Mouse (Mus musculus): Measurements from ENCODE around the gene Tmco1. TPM values are rescaled to one million over a fixed set of nuclear protein-coding genes. Genes with fewer than 3 reads are reported as not detected.
A peak's percentile ranks its signal among the peaks of the same experiment; 100 is the strongest.

The Tmco1 gene
- polyA plus RNA-seq, 1 experiment from 2014 or later, result 69.9 TPM

DNA sequence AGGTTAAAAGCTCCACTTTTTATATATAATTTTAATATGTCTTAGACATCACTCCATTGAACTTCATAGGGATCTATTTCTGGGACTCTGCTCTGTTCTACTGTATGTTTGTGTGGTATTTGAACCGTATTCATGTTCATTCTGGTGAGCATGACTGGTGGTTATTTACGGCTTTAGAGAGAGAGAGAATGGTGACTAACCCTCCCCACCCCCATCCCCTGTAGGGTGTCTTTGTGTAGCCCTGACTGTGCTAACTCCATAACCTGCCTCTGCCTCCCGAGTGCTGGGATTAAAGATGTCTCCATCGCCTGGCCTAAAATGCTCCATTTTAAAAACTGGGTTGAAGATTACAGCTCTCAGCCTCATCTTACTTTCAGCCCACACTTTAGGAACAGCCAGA is 52.1 kb downstream of the Tmco1 start:
- Histone ChIP-seq H3K4me2 (no peak overlapping the region), H3K9me3 (no peaks in the 10 kb centered on the region), H3K27ac (replicated peaks) (no peak overlapping the region), H3K4me1 (0 out of 2 replicates have a peak, but pooled peaks cover 3% of the 10 kb centered on the region), H3K27me3 (replicated peaks) (no peaks in the 10 kb centered on the region), H3K9ac (no peak overlapping the region), H3K36me3 (peaks cover 60% of the 10 kb centered on the region), H3K4me3 (no peak overlapping the region)
- WGBS, result 82% methylated on average over 4 of the region's 4 CpGs
- ATAC-seq (ENCODE audit: extremely low read depth, insufficient number of reproducible peaks, low FRiP score, low TSS enrichment), result no peak

DNA sequence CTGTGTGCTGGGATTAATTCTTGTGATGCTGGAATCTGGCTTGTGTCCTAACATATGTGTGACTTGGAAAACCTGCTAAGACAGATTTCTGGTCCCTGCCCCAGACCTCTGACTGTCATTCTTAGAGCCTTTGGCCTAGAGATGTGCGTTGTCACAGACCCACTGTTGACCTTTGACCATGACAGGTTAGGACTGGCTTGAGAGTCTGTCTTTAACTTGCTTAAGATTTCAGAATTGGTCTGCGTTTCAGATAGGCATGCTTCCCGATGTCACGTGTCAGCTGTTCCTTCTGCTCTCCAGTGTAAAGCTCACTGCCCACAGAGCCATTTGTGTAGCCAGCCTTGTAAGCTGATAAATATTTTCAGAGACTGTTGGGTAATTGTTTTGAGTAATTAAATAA is 54.6 kb downstream of the Tmco1 start:
- Histone ChIP-seq H3K4me3 (no peak overlapping the region), H3K27me3 (replicated peaks) (no peaks in the 10 kb centered on the region), H3K9me3 (no peaks in the 10 kb centered on the region), H3K4me2 (no peak overlapping the region), H3K36me3 (peaks cover 61% of the 10 kb centered on the region), H3K9ac (no peak overlapping the region), H3K27ac (replicated peaks) (no peak overlapping the region), H3K4me1 (0 out of 2 replicates have a peak, but pooled peaks cover 3% of the 10 kb centered on the region)
- ATAC-seq (ENCODE audit: extremely low read depth, insufficient number of reproducible peaks, low FRiP score, low TSS enrichment), result no peak
- 81% methylated on average over 4 of the region's 4 CpGs for WGBS

DNA sequence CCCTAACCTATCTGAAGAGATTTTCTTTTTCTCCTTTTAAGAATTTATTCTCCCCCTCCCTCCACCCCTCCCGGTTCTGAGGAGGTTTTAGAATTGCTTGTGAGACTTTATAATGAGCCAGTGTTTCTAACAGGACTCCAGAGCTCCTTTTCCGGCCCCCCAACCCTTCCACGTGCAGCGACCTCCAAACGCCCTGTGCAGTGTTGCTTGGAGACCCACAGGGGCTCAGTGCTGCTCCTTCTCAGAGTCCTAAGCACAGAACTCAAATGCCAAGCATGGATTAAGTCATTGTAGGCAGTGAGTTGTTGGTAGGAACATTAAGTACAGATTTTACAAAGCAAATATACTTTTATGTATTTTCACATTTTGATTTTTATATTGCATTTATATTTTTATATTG is 55.1 kb downstream of the Tmco1 start:
- H3K4me2 ChIP-seq, result no peak overlapping the region
- no peak overlapping the region for H3K9ac ChIP-seq
- H3K27me3 ChIP-seq (replicated peaks), result no peaks in the 10 kb centered on the region
- ATAC-seq (ENCODE audit: extremely low read depth, insufficient number of reproducible peaks, low FRiP score, low TSS enrichment), result no peak
- no peak overlapping the region for H3K27ac ChIP-seq (replicated peaks)
- no peak overlapping the region for H3K4me3 ChIP-seq
- 57% methylated on average over 5 of the region's 5 CpGs for WGBS
- H3K4me1 ChIP-seq, result 0 out of 2 replicates have a peak, but pooled peaks cover 3% of the 10 kb centered on the region
- peaks cover 60% of the 10 kb centered on the region for H3K36me3 ChIP-seq
- no peaks in the 10 kb centered on the region for H3K9me3 ChIP-seq

DNA sequence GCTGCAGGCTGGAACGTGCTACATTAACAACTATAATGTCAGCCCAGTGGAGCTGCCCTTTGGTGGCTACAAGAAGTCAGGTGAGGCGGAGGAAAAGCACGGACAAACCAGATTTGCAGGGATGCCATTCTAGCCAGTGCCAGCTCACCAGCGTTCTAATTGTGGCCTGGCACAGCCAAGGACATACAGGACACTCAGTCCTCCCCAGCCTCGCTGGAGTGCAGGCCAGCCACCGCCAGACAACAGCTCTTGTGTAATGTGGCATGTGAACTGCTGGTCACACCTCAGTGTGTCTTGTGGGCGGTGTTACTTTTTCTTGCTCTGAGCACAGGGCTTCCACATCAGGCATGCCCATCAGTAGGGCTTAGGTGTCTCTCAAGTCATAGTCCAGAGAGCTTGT is 57.6 kb downstream of the Tmco1 start:
- no peak overlapping the region for H3K4me2 ChIP-seq
- no peak for ATAC-seq (ENCODE audit: extremely low read depth, insufficient number of reproducible peaks, low FRiP score, low TSS enrichment)
- no peak overlapping the region for H3K9ac ChIP-seq
- H3K9me3 ChIP-seq, result no peaks in the 10 kb centered on the region
- 70% methylated on average over 7 of the region's 7 CpGs for WGBS
- peaks cover 61% of the 10 kb centered on the region for H3K36me3 ChIP-seq
- no peak overlapping the region for H3K4me3 ChIP-seq
- peak overlapping the region; percentile 28; the same call in 1 of the 2 replicates for H3K27ac ChIP-seq (replicated peaks)
- 0 out of 2 replicates have a peak, but pooled peaks cover 3% of the 10 kb centered on the region for H3K4me1 ChIP-seq
- no peaks in the 10 kb centered on the region for H3K27me3 ChIP-seq (replicated peaks)

DNA sequence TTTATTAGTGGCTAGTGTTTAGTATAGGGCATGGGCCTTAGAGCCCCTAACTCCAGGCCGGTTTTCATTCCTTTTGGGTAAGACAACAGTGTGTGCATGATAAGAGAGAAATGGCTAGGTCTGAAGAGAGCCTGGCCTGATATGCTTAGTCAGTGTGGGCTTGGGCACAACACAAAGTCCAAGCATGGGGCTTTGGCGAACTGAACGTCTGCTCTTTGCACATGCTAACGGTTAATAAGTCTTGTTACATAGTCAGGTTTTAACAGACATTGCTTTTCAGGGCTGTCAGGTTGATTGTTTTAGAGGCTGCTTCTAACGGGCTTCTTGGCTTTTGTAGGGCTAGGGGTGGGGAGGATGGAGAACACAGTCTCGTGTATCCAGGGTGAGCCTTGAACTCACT is 58.4 kb downstream of the Tmco1 start:
- ATAC-seq (ENCODE audit: extremely low read depth, insufficient number of reproducible peaks, low FRiP score, low TSS enrichment), result no peak
- Histone ChIP-seq H3K4me3 (no peak overlapping the region), H3K4me2 (no peak overlapping the region), H3K27me3 (replicated peaks) (no peaks in the 10 kb centered on the region), H3K36me3 (peaks cover 57% of the 10 kb centered on the region), H3K27ac (replicated peaks) (no peak overlapping the region), H3K9ac (no peak overlapping the region), H3K4me1 (0 out of 2 replicates have a peak, but pooled peaks cover 3% of the 10 kb centered on the region), H3K9me3 (no peaks in the 10 kb centered on the region)
- 87% methylated on average over 6 of the region's 6 CpGs for WGBS

DNA sequence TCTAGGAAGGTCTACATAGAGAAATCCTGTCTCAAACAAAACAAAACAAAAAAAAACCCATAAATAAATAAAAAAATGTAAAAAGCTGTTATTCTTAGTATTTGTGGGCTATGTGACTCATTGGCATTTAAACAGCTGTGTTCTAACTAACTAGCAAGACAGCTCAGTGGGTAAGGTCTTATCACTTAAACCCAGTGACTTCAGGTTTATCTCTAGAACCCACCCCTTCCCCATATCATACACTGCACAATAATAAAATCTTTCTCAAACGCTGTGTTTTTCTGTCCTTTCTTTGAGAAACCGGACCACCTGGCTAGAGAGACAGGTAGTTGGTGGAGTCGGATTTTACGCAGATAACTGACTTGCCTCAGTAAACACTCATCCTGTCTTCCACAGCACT is 59.8 kb downstream of the Tmco1 start:
- Histone ChIP-seq H3K36me3 (peaks cover 69% of the 10 kb centered on the region), H3K27ac (replicated peaks) (no peak overlapping the region), H3K27me3 (replicated peaks) (no peaks in the 10 kb centered on the region), H3K9ac (no peak overlapping the region), H3K4me1 (0 out of 2 replicates have a peak, but pooled peaks cover 3% of the 10 kb centered on the region), H3K4me3 (no peak overlapping the region), H3K4me2 (no peak overlapping the region), H3K9me3 (no peaks in the 10 kb centered on the region)
- ATAC-seq (ENCODE audit: extremely low read depth, insufficient number of reproducible peaks, low FRiP score, low TSS enrichment), result no peak
- WGBS, result 74% methylated on average over 4 of the region's 4 CpGs

DNA sequence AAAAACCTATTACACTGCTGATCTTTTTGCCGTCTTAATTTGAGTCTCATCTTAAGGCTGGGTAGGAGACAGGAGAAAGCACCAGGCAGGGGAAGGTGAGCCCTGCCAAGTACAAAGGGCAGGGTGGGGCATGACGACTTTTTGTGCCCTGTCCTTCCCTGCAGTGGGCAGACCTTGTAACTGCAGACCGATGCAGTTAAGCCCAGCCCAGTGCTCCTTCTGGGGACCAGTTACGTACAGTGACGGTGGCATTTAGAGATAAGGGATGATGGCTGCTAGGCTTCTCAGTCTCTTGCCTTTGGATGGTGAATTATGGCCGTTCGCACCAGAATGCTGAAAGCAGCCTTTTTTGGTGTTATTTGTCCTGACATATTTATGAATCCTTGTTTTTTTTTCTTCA is 60.3 kb downstream of the Tmco1 start:
- no peaks in the 10 kb centered on the region for H3K27me3 ChIP-seq (replicated peaks)
- H3K4me1 ChIP-seq, result no peaks in the 10 kb centered on the region
- no peak for ATAC-seq (ENCODE audit: extremely low read depth, insufficient number of reproducible peaks, low FRiP score, low TSS enrichment)
- H3K27ac ChIP-seq (replicated peaks), result no peak overlapping the region
- peaks cover 72% of the 10 kb centered on the region for H3K36me3 ChIP-seq
- H3K9ac ChIP-seq, result no peak overlapping the region
- 57% methylated on average over 7 of the region's 7 CpGs for WGBS
- no peak overlapping the region for H3K4me3 ChIP-seq
- H3K9me3 ChIP-seq, result no peaks in the 10 kb centered on the region
- H3K4me2 ChIP-seq, result no peak overlapping the region

DNA sequence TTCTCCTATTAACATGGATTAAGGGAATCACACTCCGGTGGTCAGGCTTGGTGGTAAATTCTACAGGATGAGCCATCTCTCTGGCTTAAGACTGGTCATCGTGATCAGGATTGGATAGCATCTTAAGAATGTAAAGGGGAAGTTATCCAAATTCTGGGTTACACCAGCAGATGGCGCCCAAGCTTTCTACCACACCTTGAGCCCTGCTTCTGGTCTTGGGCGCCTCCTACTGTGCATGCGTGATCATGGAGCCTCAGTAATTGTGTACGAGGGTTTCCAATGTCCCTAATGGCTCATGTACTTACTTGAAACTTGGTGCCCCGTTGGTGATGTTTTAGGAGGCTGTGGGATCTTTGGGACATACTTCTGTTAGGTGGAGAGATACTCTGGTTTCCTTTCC is 61.7 kb downstream of the Tmco1 start:
- no peak; the same call in 1 of the 2 replicates for ATAC-seq (ENCODE audit: extremely low read depth, insufficient number of reproducible peaks, low FRiP score, low TSS enrichment)
- Histone ChIP-seq H3K9me3 (no peaks in the 10 kb centered on the region), H3K9ac (no peak overlapping the region), H3K27me3 (replicated peaks) (no peaks in the 10 kb centered on the region), H3K4me2 (no peak overlapping the region), H3K36me3 (peaks cover 68% of the 10 kb centered on the region), H3K4me1 (peaks cover 7% of the 10 kb centered on the region; the same call in 1 of the 2 replicates), H3K27ac (replicated peaks) (no peak overlapping the region), H3K4me3 (no peak overlapping the region)
- WGBS, result 10% methylated on average over 7 of the region's 7 CpGs

DNA sequence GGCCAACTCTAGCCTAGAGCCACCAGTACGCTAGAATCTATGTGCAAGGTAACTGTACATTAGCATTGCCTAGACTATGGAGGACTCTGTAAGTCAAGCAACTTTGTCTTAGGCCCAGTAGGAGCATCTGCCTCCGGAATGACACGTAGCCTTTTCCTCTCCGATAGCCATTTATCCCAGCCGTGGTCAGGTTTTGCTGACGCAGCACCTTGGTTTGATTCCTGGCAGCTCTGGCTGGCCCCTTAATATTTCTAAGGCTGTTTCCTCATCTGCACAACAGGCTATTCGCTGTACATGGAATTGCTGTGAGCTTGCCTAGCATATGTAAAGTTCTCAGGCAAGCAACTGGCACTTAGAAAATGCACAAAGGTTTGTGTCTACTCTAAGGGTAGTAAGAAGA is 64.6 kb downstream of the Tmco1 start:
- Histone ChIP-seq H3K4me1 (peaks cover 7% of the 10 kb centered on the region; the same call in 1 of the 2 replicates), H3K27me3 (replicated peaks) (no peaks in the 10 kb centered on the region), H3K9me3 (no peaks in the 10 kb centered on the region), H3K36me3 (peaks cover 63% of the 10 kb centered on the region), H3K4me3 (no peak overlapping the region), H3K4me2 (no peak overlapping the region), H3K9ac (no peak overlapping the region), H3K27ac (replicated peaks) (no peak overlapping the region)
- WGBS, result 84% methylated on average over 7 of the region's 7 CpGs
- no peak for ATAC-seq (ENCODE audit: extremely low read depth, insufficient number of reproducible peaks, low FRiP score, low TSS enrichment)

DNA sequence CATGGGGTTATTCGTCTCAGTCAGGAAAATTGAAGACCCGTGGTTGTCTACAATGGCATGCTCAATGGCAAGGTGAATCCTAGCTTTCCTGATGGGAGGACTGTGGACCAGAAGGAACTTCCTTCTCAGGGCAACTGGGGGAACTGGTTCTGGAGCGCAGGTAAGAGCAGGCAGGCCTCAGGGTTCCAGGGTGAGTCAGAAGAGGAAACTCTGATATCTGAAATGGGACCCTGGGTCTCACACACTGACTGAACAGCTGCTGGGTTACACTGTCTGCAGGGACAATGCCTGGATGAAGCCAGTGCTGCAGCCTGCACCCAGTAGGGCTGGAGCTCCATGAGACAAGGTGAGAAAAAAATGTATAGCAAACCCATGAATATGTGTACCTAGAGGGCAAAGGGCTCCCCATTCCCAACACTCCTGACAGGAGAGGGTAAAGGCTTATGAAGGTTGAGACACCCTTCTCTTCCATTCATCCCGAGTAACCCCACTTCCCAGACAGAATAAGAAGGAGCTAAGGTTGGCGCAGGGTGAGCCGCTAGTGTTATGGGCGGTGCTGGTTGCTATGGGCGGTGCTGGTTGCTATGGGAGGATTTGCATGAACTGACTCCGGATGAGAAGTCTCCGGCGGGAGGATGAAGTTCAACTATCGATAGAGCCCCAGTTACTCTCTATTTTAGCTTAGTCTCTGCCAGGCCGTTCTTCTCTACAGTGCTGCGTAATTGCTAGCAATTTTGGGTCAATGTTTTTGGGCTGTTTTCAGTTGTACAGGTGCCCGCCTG is 66.0 kb downstream of the Tmco1 start:
- ATAC-seq (ENCODE audit: extremely low read depth, insufficient number of reproducible peaks, low FRiP score, low TSS enrichment), result 0 out of 2 replicates have a peak, but pooled peaks have one; percentile 14
- H3K27ac ChIP-seq (replicated peaks), result no peak overlapping the region
- no peaks in the 10 kb centered on the region for H3K9me3 ChIP-seq
- no peaks in the 10 kb centered on the region for H3K27me3 ChIP-seq (replicated peaks)
- WGBS, result 26% methylated on average over 15 of the region's 15 CpGs
- H3K4me2 ChIP-seq, result 0 out of 2 replicates have a peak overlapping the region, but pooled peaks have one; percentile 20
- 0 out of 2 replicates have a peak overlapping the region, but pooled peaks have one; percentile 24 for H3K9ac ChIP-seq
- H3K4me1 ChIP-seq, result peaks cover 7% of the 10 kb centered on the region; the same call in 1 of the 2 replicates
- H3K4me3 ChIP-seq, result no peak overlapping the region
- H3K36me3 ChIP-seq, result peaks cover 54% of the 10 kb centered on the region

DNA sequence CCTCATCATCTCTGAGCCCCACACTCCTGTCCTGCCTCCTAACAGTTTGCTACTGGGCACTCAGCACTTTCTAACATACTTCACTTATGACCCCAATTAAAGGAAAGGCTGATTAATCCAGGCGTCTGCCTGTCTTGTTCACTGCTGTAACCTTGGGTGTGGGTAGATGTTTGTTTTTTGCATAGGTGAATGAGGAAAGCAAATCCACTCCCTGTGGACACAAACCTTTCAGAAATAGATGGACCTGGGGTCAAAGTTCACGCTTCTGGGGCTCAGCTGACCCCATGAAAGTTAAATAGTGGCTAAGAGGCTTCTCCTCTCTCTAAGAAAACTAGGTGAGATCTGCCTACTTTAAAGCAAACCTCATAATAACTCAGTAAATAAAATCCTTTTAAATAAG is 66.8 kb downstream of the Tmco1 start:
- 0 out of 2 replicates have a peak overlapping the region, but pooled peaks have one; percentile 24 for H3K9ac ChIP-seq
- 0 out of 2 replicates have a peak overlapping the region, but pooled peaks have one; percentile 20 for H3K4me2 ChIP-seq
- WGBS, result 74% methylated on average over 2 of the region's 2 CpGs
- H3K4me3 ChIP-seq, result no peak overlapping the region
- ATAC-seq (ENCODE audit: extremely low read depth, insufficient number of reproducible peaks, low FRiP score, low TSS enrichment), result no peak
- peaks cover 7% of the 10 kb centered on the region for H3K4me1 ChIP-seq
- no peaks in the 10 kb centered on the region for H3K27me3 ChIP-seq (replicated peaks)
- H3K36me3 ChIP-seq, result peaks cover 51% of the 10 kb centered on the region
- H3K27ac ChIP-seq (replicated peaks), result no peak overlapping the region
- H3K9me3 ChIP-seq, result no peaks in the 10 kb centered on the region

DNA sequence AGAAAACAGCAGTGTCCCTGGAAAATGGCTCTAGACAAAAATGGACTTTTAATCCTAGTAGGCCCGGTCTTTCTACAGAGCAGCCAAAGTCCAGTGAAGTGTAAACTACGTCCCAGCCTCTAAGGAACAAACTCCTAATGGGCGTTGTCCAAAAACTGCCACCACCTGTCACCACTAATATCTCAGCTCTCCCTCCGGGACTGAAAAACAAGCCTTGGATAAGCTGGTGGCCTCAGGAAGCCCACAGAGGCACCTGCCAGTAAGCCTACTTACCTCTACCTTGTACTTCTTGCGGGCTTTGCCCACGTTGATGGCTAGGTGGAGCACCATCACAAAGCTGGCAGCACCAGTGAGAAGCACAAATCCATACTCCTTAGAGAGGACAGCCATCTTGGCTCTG is 69.8 kb downstream of the Tmco1 start:
- Histone ChIP-seq H3K36me3 (peaks cover 31% of the 10 kb centered on the region), H3K4me3 (no peak overlapping the region), H3K4me2 (no peak overlapping the region), H3K27ac (replicated peaks) (no peak overlapping the region), H3K4me1 (peaks cover 16% of the 10 kb centered on the region), H3K27me3 (replicated peaks) (no peaks in the 10 kb centered on the region), H3K9ac (no peak overlapping the region), H3K9me3 (no peaks in the 10 kb centered on the region)
- ATAC-seq (ENCODE audit: extremely low read depth, insufficient number of reproducible peaks, low FRiP score, low TSS enrichment), result no peak
- WGBS, result 66% methylated on average over 6 of the region's 6 CpGs

Measured in heart, embryonic 13.5 days (tissue).